8 mouse cellular contexts compared by ENCODE assay signal in genomic region chr9:106367592-106368111, GRCm38 (mm10). TPM values are rescaled to one million over a fixed set of nuclear protein-coding genes. Genes with fewer than 3 reads are reported as not detected.
DNase-seq lines count a peak whose midpoint lies in the region; ATAC-seq lines count a peak whose summit lies in the region.

No protein-coding gene starts in this region.

- no peaks in the 10 kb centered on the region for H3K9me3 ChIP-seq in hindbrain, embryonic 16.5 days (ENCODE audit: control insufficient read depth, low read length)

- peaks cover 30% of the 10 kb centered on the region for H3K4me1 ChIP-seq in hindbrain, embryonic 16.5 days (ENCODE audit: control insufficient read depth, insufficient read depth, low read depth, low read length)

- H3K27me3 ChIP-seq in hindbrain, embryonic 16.5 days (replicated peaks; ENCODE audit: control insufficient read depth, insufficient read depth, low read length), result no peaks in the 10 kb centered on the region

- H3K9ac ChIP-seq in hindbrain, embryonic 16.5 days (ENCODE audit: low read depth, low read length), result peak overlapping the region; percentile 89

- peak; percentile 95 for ATAC-seq in hindbrain, embryonic 16.5 days

- peak overlapping the region; percentile 97 for H3K27ac ChIP-seq in hindbrain, embryonic 16.5 days (ENCODE audit: low read depth, low read length)
- H3K27ac ChIP-seq in macrophage, result peak overlapping the region; percentile 97

- H3K4me3 ChIP-seq in hindbrain, embryonic 16.5 days (ENCODE audit: low read length), result peak overlapping the region; percentile 81
- peak overlapping the region; percentile 80 for H3K4me3 ChIP-seq in macrophage (ENCODE audit: inconsistent target)

- H3K79me2 ChIP-seq in macrophage (ENCODE audit: inconsistent target), result peaks cover 45% of the 10 kb centered on the region

- peaks cover 7% of the 10 kb centered on the region; the same call in 1 of the 2 replicates for H3K36me3 ChIP-seq in hindbrain, embryonic 16.5 days (ENCODE audit: control insufficient read depth, insufficient read depth, low read length)
- no peaks in the 10 kb centered on the region; the same call in 1 of the 2 replicates for H3K36me3 ChIP-seq in macrophage (ENCODE audit: inconsistent target)

- DNase-seq in WW6 (ENCODE audit: low read depth, low spot score), result peak; percentile 90
- DNase-seq in cerebellum, postnatal 4 days (ENCODE audit: low spot score in 2 of 2), result peak; percentile 87 to 91
- DNase-seq in gastrocnemius, adult 18-20 months (ENCODE audit: low spot score), result peak; percentile 99
- DNase-seq in left cerebral cortex, adult 18-20 months (ENCODE audit: low spot score in 2 of 2), result peak; percentile 98 to 99
- DNase-seq in right cerebral cortex, adult 18-20 months, result peak; percentile 99
- DNase-seq in urinary bladder, postnatal 10 days (ENCODE audit: low spot score), result peak; percentile 95

- WGBS in hindbrain, embryonic 16.5 days, result under 1% methylated on average over 35 of the region's 36 CpGs
- under 1% methylated on average over 36 of the region's 36 CpGs for WGBS in macrophage (ENCODE audit: missing documents)

- H3K4me2 ChIP-seq in hindbrain, embryonic 16.5 days (ENCODE audit: low read length), result peak overlapping the region; percentile 93

RNA-seq across cellular contexts. Expression of gene Dusp7, which starts 0.8 kb away (rescaled TPM):
- total RNA-seq in gastrocnemius, adult 18-20 months (2021), result 10 to 100 TPM; 15.3 to 27.6 TPM
- polyA plus RNA-seq in hindbrain, embryonic 16.5 days (2015; fragmentation: Nextera tagmentation; extraction: Ambion mirVana), result 12.5 and 13.1 TPM in 2 replicates
- total RNA-seq in left cerebral cortex, adult 18-20 months (2021), result 100 to 1,000 TPM; 106 to 111 TPM
- 10 to 100 TPM in 19 of 26 experiments, 1 to 10 TPM in 7; 4.1 to 46.7 (median 12.6) TPM for total RNA-seq in macrophage (2018; cell fraction: chromatin; rRNA removed)
- total RNA-seq in macrophage (2018; cell fraction: cytosol; rRNA removed), result 10 to 100 TPM; 32.4 to 87.1 (median 54.1) TPM
- 10 to 100 TPM; 16.5 to 77.6 (median 30.5) TPM for total RNA-seq in macrophage (2018; cell fraction: nucleus; rRNA removed)
- polyA plus RNA-seq in macrophage (2018), result 58.0 to 112 TPM (median 63.3 TPM) in 3 replicates

Comparison
In these comparisons a context has a peak if more than half of its experiments do, and no peak if none do; other contexts are left out.
1. Peak in every context shown above with its lines: DNase-seq, ATAC-seq, H3K4me3 ChIP-seq and H3K27ac ChIP-seq.